Mouse (Mus musculus) small intestine, adult 2 months (tissue): Measurements from ENCODE around the gene Coq5.
"Not testable (repeated sequence)": the region's sequence is repeated elsewhere in the genome, so short reads cannot be mapped to it uniquely, and the experiment has no call there.

ENCODE experiments used
- CTCF ChIP-seq: fragments of 200-500 bp; IDR thresholded peaks from 2 replicates; pipeline ENCODE4 v1.5.1; 2012; ENCODE audit warnings: low read depth, mild to moderate bottlenecking, control low read depth, inconsistent platforms, low read length, moderate library complexity, mixed read lengths; ENCODE audit not compliant: insufficient replicate concordance, insufficient read length; ENCODE audit errors: extremely low read depth
- POLR2A ChIP-seq: fragments of 200-500 bp; IDR thresholded peaks from 2 replicates; pipeline ENCODE4 v1.6.1; 2012; ENCODE audit warnings: low read depth, mild to moderate bottlenecking, control low read depth, inconsistent platforms, low read length, moderate library complexity

- TF ChIP-seq CTCF, POLR2A: not testable (repeated sequence)
Observed at GRCm38 (mm10) chr5:115302190-115302589, 22.7 kb downstream of the Coq5 start.
